Mouse (Mus musculus) kidney, embryonic 16.5 days (tissue): Measurements from ENCODE around the gene Tmod1. TPM values are rescaled to one million over a fixed set of nuclear protein-coding genes. Genes with fewer than 3 reads are reported as not detected.

Experiments
- ATAC-seq: fragments of 200-750 bp; cut with Nextera tagmentation; 2 replicates; pipeline ENCODE4 v1.8.0; 2017; ENCODE audit warnings: moderate TSS enrichment; ENCODE audit not compliant: low FRiP score, low TSS enrichment
- H3K27ac ChIP-seq: fragments of 300-500 bp; sonication (generic); 2 replicates; pipeline ENCODE4 v1.5.1; 2014; ENCODE audit warnings: low read length
- H3K27me3 ChIP-seq: fragments of 300-500 bp; sonication (generic); 2 replicates; pipeline ENCODE4 v1.6.1; 2014; ENCODE audit warnings: low read length, control low read depth, mixed read lengths; ENCODE audit not compliant: insufficient read depth
- H3K36me3 ChIP-seq: fragments of 300-500 bp; sonication (generic); 2 replicates; pipeline ENCODE4 v1.6.1; 2014; ENCODE audit warnings: low read length, control low read depth, mixed read lengths; ENCODE audit not compliant: insufficient read depth
- H3K4me1 ChIP-seq: fragments of 300-500 bp; sonication (generic); 2 replicates; pipeline ENCODE4 v1.6.1; 2014; ENCODE audit warnings: low read length, control low read depth, mixed read lengths; ENCODE audit not compliant: insufficient read depth
- H3K4me2 ChIP-seq: fragments of 300-500 bp; sonication (generic); replicated peaks from 2 replicates; pipeline ENCODE4 v1.6.1; 2014; ENCODE audit warnings: low read depth, low read length
- H3K4me3 ChIP-seq: fragments of 300-500 bp; sonication (generic); 2 replicates; pipeline ENCODE4 v1.5.1; 2014; ENCODE audit warnings: mild to moderate bottlenecking, low read length
- H3K9ac ChIP-seq: fragments of 300-500 bp; sonication (generic); replicated peaks from 2 replicates; pipeline ENCODE4 v1.6.1; 2014; ENCODE audit warnings: low read length
- H3K9me3 ChIP-seq: fragments of 300-500 bp; sonication (generic); 2 replicates; pipeline ENCODE4 v1.6.1; 2016; ENCODE audit warnings: low read length, control low read depth
- WGBS: fragments of 180-500 bp; shearing (Covaris S2); extraction: QIAGEN DNeasy Blood & Tissue Kit; methylation state at CpG from one replicate; pipeline ENCODE4 v1.1.7; 2014; 5-methylcytosine and 5-hydroxymethylcytosine counted together
- polyA plus RNA-seq: library from polyadenylated mRNA; unstranded; fragments of >200 nt; fragmentation: Nextera tagmentation; extraction: Ambion mirVana; gene quantifications from 2 replicates; pipeline ENCODE4 v1.2.1, GENCODE M21; 2015

Gene Tmod1
- polyA plus RNA-seq, 1 experiment from 2014 or later, result 6.3 TPM

GRCm38 (mm10) chr4:46144323-46144722 is 105.6 kb downstream of the Tmod1 start:
- no peak overlapping the region for H3K4me3 ChIP-seq
- no peak overlapping the region for H3K27ac ChIP-seq
- 76% methylated on average over 3 of the region's 3 CpGs for WGBS
- no peaks in the 10 kb centered on the region for H3K27me3 ChIP-seq
- no peak for ATAC-seq
- peaks cover 14% of the 10 kb centered on the region; the same call in 1 of the 2 replicates for H3K36me3 ChIP-seq
- H3K4me2 ChIP-seq, result no peak overlapping the region
- H3K9ac ChIP-seq, result no peak overlapping the region
- H3K4me1 ChIP-seq, result peaks cover 13% of the 10 kb centered on the region
- H3K9me3 ChIP-seq, result no peaks in the 10 kb centered on the region

GRCm38 (mm10) chr4:46146881-46147280 is 108.1 kb downstream of the Tmod1 start:
- no peak overlapping the region for H3K4me2 ChIP-seq
- WGBS, result 94% methylated on average over 1 of the region's 1 CpGs
- no peak overlapping the region for H3K27ac ChIP-seq
- H3K27me3 ChIP-seq, result no peaks in the 10 kb centered on the region
- no peak overlapping the region for H3K9ac ChIP-seq
- no peaks in the 10 kb centered on the region for H3K4me1 ChIP-seq
- no peak for ATAC-seq
- no peaks in the 10 kb centered on the region for H3K9me3 ChIP-seq
- peaks cover 28% of the 10 kb centered on the region for H3K36me3 ChIP-seq
- H3K4me3 ChIP-seq, result no peak overlapping the region

- H3K4me3 ChIP-seq, result no peak overlapping the region
- no peaks in the 10 kb centered on the region for H3K4me1 ChIP-seq
- no peaks in the 10 kb centered on the region for H3K9me3 ChIP-seq
- H3K9ac ChIP-seq, result no peak overlapping the region
- H3K27me3 ChIP-seq, result no peaks in the 10 kb centered on the region
- H3K36me3 ChIP-seq, result peaks cover 58% of the 10 kb centered on the region
- 91% methylated on average over 12 of the region's 12 CpGs for WGBS
- H3K4me2 ChIP-seq, result no peak overlapping the region
- ATAC-seq, result no peak
- H3K27ac ChIP-seq, result no peak overlapping the region
Observed at GRCm38 (mm10) chr4:46151903-46152544, 113.3 kb downstream of the Tmod1 start.

- H3K36me3 ChIP-seq, result peaks cover 64% of the 10 kb centered on the region
- no peaks in the 10 kb centered on the region for H3K4me1 ChIP-seq
- ATAC-seq, result no peak
- no peak overlapping the region for H3K4me3 ChIP-seq
- H3K27ac ChIP-seq, result peak overlapping the region; percentile 1; the same call in 1 of the 2 replicates
- no peak overlapping the region for H3K9ac ChIP-seq
- no peaks in the 10 kb centered on the region for H3K27me3 ChIP-seq
- H3K9me3 ChIP-seq, result no peaks in the 10 kb centered on the region
- no peak overlapping the region for H3K4me2 ChIP-seq
- 81% methylated on average over 2 of the region's 2 CpGs for WGBS
Observed at GRCm38 (mm10) chr4:46164027-46164426, 125.3 kb downstream of the Tmod1 start.

Other genes with a start within 250 kb of the Tmod1 start
- 10.7 and 11.8 TPM in 2 replicates for gene Aldh1b1, start 239.9 kb upstream of the Tmod1 start, polyA plus RNA-seq
- gene Igfbpl1, start 212.0 kb upstream of the Tmod1 start, polyA plus RNA-seq, result 0.12 TPM in 1 of 2 replicates, not detected in the other
- 0.92 and 1.2 TPM in 2 replicates for gene Stra6l, start 190.3 kb upstream of the Tmod1 start, polyA plus RNA-seq
- 0.79 and 0.86 TPM in 2 replicates for gene Ccdc180, start 148.6 kb upstream of the Tmod1 start, polyA plus RNA-seq
- gene Tdrd7, start 73.6 kb upstream of the Tmod1 start, polyA plus RNA-seq, result 20.1 and 20.5 TPM in 2 replicates
- gene Ncbp1, start 99.7 kb downstream of the Tmod1 start, polyA plus RNA-seq, result 90.6 and 90.9 TPM in 2 replicates
- gene Tstd2, start 99.8 kb downstream of the Tmod1 start, polyA plus RNA-seq, result 39.1 and 54.4 TPM in 2 replicates
- gene Xpa, start 157.4 kb downstream of the Tmod1 start, polyA plus RNA-seq, result 20.7 and 21.1 TPM in 2 replicates